Mouse (Mus musculus) bone marrow macrophage, adult 2 months (primary cell): ENCODE measurements around the gene Prm2.

Experiments
- CTCF ChIP-seq: IDR thresholded peaks from 2 replicates; pipeline ENCODE4 v1.5.1; 2012; ENCODE audit warnings: low read depth, mild to moderate bottlenecking, low read length, moderate library complexity
- POLR2A ChIP-seq: IDR thresholded peaks from 2 replicates; pipeline ENCODE4 v1.6.1; 2012; ENCODE audit warnings: mild to moderate bottlenecking, low read depth, low read length, borderline replicate concordance

GRCm38 (mm10) chr16:10812865-10813371, 17.0 kb upstream of the Prm2 start, which contains the start of gene Gm11172:
- TF ChIP-seq CTCF, result no peak
- TF ChIP-seq POLR2A, result no peak
